Mouse (Mus musculus) gastrocnemius, postnatal 36 days (tissue): ENCODE data around the gene Actl6a. TPM values are rescaled to one million over a fixed set of nuclear protein-coding genes. Genes with fewer than 3 reads are reported as not detected.
"Not testable (repeated sequence)": the region's sequence is repeated elsewhere in the genome, so short reads cannot be mapped to it uniquely, and the experiment has no call there.

Experiments
- DNase-seq, 2 experiments: peaks; one replicate each; pipeline ENCODE4 v3.0.0; 2022
- intact Hi-C: fragments of 180-260 bp; cut with DNase I; formaldehyde crosslinking; loops from one replicate; pipeline ENCODE4 v1.15.1; 2025
- long read RNA-seq, 2 experiments: library from polyadenylated mRNA; stranded (forward); transcript quantifications; one replicate each; pipeline ENCODE4 v2.0.0; 2021
- total RNA-seq, 2 experiments: library from RNA; stranded (reverse); gene quantifications; 2 replicates each; pipeline ENCODE4 v1.2.3; 2021

Actl6a gene
- 10 to 100 TPM; 12.4 to 13.8 TPM for total RNA-seq
- long read RNA-seq, experiment 1, transcript Actl6a-201 (14 exons, 2,010 nt) = major isoform, 9 of 11 reads
- long read RNA-seq, experiment 1, partial matches to known transcripts = 0 of 11 reads
- long read RNA-seq, experiment 1, other reads (novel, unspliced or antisense) = 2 of 11 reads
- long read RNA-seq, experiment 2, transcript Actl6a-201 (14 exons, 2,010 nt) = major isoform, 19 of 20 reads
- long read RNA-seq, experiment 2, partial matches to known transcripts = 0 of 20 reads
- long read RNA-seq, experiment 2, other reads (novel, unspliced or antisense) = 1 of 20 reads

DNA sequence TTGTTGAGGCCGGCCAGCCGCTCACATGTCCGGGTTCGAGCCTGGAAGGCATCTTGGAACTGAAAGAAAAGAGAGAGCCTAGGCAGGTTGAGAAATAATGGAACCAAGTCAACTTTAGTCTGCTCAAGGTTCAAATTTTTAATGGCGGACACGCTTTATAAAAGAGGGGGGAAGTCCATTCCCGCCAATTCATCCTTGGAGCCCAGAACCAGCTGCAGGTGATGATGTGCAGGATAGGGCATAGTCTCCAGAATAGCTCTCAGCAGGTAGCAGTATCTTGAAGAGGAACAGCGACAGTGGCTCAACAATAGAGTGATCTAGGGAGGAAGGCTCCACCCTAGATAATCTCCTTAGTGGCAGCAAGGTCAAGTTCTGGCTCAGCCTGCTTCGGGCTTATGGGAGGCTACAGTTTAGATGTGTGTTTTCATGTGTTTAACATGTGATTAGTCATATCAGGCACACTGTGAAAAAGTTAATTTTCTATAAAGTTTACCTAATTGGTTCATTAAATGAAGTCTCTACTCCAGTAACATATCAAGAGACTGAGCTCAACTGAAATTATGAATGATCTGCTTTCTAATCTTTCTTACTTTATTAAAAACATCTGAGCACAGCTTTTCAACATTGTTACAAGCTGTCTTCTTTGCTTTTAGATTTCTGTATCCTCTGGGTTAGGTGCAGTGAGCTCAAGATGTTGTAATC, at the start of gene Actl6a:
Actl6a (plus strand) TSS at position 652 of the 702 bp plus-strand sequence.
- intact Hi-C loops = loop anchor here (5.0 kb wide), 1 partner anchor 193 kb away; the partner anchor contains the start of gene Zfp639
- not testable (repeated sequence) for DNase-seq

DNA sequence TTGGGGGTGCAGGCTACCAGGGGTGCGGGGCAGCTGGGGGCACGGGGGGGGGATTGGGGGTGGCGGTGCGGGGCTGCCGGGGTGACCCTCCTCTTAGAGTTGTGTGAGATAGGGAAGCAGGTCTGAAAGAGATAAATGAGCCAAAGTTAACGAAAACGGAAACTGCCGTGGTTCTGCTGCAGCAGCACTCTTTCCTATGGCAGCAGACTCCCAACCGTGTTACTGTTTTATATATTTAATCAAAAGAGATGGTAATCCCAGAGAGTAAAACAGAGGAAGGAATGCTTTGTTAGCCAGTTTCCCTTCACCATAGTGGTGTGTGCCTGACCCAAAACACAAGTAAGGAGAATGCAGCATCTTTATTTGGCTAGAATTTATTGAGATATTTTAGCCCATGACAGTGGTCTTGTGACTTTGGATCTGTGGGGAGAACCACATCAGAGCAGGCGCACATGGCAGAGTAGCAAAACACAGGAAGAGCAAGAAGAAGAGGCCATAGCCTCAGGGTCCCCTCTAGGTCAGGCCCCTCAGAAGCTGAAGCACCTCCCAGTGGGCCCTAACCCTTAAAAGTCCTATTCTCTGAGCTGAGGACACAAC, 49.6 kb upstream of the Actl6a start:
- no peak for DNase-seq
- intact Hi-C loops = no loop called here

DNA sequence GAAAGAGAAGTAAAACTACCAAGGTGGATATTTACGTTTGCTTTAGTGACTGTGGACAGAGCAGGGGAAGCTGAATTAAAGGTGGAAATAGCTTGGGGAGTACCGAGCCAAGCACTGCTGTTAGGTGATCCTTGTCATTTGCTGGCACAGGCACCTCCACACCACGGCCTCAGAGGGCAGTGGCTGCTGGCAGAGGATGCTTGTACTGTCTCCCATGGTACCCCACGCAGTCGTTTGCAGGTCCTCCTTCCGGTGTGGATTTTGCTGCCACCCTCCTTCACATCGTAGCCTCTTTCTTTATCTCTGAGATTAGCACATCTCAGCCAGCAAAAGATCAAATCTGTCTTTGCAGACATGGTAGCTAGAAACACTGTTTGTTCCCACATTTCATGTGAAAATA, 47.7 kb upstream of the Actl6a start:
- no peak for DNase-seq
- intact Hi-C loops = no loop called here

DNA sequence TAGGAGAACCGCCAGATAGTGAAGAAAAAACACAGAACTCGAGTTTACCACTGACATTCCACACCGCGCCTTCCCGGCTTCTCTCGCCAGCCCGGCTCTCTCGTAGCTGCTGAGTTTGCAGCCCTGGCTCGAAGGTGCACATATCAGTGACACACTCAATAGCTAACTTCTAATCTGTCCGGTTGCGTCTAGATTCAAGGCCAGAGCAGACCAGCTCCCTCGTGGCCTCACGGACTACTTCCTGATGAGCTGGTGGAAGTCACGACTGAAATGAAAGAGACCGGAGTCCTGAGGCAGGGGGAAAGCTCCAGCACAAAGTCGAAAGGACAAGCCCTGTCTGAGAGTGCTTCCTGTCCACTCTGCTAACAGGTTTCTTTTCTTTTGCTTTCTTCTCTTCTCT, 47.3 kb upstream of the Actl6a start:
- no peak for DNase-seq
- intact Hi-C loops = no loop called here

DNA sequence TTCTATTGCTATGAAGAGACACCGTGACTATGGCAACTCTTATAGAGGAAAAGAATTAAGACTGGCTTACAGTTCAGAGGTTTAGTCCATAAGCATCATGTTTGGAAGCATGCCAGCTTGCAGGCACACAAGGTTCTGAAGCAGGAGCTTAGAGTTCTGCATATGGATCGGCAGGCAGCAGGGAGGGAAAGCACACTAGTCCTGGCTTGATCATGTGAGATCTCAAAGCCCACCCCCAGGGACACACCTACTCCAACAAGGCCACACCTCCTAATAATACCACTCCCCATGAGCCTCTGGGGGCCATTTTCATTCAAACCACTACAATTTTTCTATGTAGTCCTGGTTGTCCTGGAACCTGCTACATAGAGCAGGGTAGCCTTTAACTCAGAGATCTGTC, 46.6 kb upstream of the Actl6a start:
- intact Hi-C loops = no loop called here
- DNase-seq = no peak

DNA sequence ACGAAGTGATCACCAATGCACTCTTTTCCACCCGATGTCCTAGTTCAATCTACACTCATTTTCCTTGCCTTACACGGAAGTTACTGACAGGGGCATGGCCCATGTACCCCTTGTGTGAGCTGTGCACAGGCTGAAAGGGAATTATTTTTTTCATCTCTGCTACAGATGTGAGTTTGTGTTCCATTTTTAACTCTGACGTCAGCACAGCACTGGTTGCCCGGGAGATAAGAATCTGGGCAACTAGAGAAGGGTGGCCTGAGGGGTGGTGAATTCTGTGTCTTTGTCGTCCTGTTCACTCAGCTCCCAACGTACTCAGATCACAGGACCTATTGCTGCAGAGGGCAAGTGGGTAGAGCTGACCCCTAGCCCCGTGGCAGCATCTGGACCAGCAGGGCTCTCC, 45.8 kb upstream of the Actl6a start:
- intact Hi-C loops = no loop called here
- no peak for DNase-seq

DNA sequence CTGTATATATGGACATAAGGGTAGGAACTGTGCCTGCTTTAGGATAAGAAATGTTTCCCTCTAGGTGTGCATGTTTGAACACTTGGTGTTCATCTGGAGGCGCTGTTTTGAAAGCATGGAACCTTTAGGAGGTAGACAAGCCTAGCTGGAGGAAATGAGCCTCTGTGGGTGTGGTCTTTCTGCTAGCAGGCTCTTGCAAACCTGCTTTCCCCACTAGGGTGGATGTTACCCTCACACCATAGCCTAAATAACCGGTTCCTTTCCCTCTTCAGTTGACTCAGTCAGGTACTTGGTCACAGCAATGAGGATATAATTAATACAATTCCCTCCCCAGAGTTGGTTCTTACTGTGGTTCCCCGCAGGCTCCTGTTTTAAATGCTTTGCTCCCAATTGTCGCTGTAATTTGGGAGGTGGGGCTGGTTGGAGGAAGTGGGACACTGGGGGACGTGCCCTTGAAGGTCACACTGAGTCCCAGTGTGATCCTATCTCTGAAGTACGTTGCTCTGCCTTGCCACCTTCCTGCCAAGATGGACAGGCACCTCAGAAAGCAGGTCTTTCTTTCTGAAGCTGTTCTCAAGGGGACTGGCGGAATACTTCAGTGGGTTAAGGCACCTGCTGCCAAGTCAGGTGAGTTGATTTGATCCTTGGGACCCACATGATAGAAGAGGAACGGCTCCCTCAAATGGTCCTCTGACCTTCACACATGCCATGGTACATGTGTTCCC, 45.1 kb upstream of the Actl6a start:
- no peak for DNase-seq
- intact Hi-C loops = no loop called here

DNA sequence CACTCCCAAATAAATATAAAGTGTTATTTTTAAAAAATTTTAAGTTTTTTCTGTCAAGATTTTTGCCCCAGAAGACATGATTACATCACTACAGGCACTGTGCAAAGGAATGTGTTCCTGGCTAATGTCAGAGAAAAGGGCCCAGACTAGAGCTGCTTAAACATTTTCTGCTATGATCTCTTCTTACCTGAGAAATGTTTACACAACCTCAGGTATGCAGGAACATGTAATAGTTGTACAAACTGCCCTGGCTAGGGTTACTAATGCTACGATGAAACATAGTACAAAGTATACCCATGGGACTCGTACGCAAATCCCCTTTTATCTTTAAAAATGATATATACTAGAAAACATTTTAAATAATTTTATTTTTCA, 44.6 kb upstream of the Actl6a start:
- no peak for DNase-seq
- intact Hi-C loops = no loop called here

DNA sequence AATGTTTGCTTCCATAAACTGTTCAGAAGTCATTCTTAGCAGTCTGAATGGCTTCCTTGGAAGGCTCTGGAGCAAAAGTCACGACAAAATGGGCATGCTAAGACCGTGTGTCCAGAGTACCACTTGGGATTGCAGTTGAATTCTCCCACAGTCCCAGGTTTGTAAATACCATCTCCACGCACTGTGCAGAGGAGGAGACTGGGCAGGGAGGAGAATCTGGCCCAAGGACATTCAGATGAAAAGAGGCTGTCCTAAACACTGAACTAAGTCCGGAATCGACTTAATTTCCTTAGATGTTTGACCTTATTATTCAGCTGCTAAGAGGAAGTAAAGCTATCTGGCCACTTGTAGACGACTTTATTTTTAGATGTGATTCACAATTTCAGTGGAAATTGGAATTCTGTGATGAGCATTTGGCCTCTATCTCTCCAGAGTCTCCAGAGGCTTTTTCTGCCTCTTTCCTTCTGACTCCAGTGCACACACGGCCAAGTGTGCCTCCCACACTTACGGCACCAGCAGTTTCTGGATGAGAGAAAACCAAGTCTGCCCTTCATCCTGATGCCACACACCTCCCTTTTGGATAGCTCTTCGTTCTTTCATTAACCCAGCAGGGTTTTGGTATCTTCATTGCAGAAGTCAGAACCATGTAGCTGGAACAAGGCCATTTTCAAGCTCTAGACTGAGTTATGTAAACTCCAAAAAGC, 37.7 kb upstream of the Actl6a start:
- intact Hi-C loops = no loop called here
- no peak for DNase-seq

DNA sequence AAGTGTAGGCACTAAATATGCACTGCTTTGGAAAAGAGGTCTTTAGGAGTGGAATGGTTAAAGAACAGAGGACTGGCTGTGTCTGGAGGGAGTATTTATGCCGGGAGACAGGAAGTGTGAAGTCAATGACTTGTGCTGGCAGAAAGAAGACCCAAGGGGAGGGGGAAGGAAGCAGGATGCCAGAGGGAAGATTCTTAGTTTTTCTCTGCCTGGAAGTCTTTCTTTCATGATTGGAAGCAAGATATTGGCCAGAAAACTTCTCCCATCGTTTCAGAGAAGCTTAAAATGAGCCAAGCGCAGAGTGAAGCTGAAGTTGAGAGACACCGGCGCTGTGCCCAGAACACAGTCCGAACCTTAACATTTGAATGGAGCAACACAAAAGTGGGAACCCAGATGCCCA, 36.9 kb upstream of the Actl6a start:
- intact Hi-C loops = no loop called here
- peak; percentile 20 to 35 for DNase-seq

DNA sequence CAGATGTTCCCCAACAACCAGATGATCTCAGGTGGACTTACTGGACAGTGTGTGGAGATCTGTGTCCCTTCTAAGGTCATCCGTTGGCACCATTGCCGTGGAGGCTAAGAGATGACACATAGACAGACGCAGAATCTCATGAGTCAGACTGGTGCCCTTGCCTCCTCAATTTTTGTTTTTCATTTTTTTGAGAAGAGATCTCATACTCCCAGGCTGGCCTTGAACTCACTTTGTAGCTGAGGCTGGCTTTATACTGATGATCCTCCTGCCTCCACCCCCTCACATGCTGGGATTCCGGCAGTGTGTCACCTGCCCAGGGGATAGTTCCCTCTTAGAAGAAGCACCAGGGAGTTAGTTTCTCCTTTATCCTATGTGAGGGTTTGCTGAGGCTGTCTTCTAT, 35.9 kb upstream of the Actl6a start:
- no peak for DNase-seq
- intact Hi-C loops = no loop called here

DNA sequence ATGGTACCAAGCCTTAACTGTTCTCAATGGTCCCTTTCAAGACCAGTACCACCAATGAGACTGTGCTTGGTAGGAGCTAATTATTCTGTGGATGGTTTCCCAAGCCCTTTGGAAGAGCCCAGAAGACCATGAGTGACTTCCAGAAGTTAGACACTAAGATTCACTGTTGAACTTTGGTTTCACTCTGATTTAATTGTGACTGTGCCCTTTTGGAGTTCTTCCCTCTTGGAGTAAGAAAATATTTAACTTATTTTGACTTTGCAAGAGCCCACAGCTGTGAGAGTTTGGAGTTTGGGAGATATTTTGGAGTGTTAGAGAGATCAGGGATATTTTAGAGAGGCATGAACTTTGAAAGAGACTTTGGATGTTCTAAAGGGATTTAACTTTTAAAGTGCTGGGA, 32.9 kb upstream of the Actl6a start:
- DNase-seq = no peak
- intact Hi-C loops = no loop called here

DNA sequence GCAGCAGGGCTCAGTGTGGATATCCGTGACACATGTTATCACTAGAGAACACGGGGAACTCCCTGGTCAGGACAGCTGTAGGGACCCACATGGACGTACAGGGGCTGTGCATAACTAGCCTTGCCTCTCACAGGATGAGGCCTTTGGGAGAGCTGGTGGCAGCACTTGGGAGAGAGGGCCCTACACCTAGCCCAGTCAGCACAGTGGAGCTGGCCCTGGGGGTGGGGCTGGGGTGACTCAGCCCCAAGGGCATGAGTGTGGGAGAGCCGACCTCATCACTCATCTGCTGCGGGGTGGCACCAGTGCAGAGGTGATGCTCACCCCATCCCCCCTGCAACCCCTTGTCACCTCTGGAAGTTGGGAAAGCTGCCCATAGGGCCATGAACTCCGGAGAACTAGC, 29.7 kb upstream of the Actl6a start:
- no peak for DNase-seq
- intact Hi-C loops = no loop called here

DNA sequence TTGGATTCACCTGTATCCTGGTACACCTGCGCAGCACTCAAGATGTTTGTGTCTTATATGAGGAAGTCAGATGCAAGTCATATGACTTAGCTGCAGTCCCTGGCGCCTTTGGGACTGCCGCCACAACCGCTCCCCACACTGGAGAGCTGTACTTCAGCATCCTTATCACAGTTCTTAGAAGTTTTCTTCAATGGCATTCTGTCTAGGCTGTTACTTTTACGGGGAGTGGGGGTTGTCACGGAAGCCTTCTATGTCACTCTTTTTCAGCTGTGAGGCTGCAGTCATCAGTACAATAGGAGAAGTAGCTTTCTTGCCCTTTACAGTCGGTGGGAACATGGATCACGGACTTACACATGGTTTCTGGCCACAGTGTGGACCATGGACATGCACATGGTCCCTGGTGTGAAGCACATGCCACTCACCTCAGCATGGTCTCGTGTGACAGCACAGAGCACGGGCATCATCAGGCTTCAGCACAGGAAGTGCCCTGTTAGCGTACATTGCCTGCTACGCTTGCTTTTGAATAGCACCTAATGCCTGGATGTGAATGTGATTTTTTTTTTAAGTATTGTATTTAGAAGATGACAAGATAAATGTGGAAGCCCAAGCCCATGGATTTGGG, 23.1 kb upstream of the Actl6a start:
- intact Hi-C loops = no loop called here

DNA sequence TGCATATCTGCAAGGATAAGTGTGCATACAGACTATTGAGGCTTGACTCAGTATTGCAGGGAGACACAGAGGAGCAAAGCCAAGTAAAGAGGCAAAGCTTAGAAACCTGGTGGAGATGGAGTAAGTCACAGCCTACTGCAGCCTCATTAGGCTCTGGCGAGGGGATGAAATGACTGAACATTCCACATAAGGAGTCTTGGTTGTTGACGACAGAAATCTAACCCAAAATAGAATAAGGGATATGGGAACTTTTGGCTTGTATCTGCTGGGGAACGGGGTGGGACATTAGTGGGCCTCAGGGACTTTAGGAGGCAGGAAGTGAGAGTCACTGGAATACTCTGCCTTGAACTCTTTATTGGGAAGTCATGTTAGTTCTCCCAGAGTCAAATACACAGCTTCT, 21.5 kb upstream of the Actl6a start:
- intact Hi-C loops = no loop called here
- DNase-seq = no peak

More for the DNA sequence above, 23.1 kb upstream of the Actl6a start:
- no peak for DNase-seq

DNA sequence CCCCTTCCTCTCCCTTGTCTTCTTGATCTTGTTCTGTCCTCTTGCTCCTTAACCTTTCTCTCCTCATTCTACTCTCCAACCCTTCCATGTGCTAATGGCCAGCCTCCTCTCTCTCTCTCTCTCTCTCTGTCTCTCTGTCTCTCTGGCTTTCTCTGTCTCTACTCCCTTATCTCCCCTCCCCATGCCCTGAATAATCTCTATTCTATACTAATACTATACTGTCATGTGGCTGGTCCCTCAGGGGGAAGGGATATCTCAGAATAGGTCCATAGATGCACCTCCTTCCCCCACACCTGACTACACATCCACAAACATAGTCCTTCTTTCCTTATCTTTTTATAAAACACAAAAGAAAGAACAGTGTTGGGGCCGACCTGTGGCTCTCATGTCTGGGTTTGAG, 19.6 kb upstream of the Actl6a start:
- DNase-seq = no peak
- intact Hi-C loops = no loop called here

DNA sequence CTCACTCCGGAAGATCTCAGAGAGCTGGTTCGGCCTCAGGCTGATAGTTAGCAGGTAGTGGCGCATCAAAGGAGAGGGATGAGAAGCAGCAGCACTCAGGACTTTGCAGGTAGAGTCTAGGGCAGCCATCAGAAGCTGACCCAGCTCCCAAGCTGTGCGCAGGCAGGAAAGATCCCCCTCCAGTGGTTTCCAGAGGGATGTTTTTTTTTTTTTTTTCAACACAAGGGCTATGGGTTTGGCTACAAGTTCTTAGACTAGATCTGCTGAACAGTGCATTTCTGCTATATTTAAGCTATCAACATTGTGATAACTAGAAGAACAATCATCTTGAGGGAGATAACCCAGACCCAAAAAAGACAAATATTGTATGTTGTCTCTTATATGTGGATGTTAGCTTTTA, 18.9 kb upstream of the Actl6a start:
- DNase-seq = no peak
- intact Hi-C loops = no loop called here

DNA sequence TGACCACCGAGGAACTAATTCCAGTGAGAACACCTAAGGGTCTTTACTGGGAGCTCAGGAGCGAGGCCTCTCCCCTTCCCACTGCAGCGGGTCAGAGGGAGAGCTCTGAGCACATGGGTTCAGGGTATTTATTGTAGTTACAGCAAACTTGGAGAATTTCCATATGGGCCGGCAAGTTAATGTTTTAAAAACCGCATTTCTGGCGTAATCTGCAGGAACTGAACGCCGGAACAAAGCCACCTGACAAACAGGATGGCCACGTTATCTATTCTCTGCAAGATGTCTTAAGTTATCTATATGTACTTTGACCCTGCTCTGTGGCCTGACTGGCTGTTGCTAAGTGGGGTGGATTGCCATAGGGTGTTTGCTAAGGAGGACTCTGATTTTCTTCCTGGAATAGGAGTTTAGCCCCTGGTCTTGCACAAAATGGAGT, 16.5 kb upstream of the Actl6a start:
- intact Hi-C loops = no loop called here
- no peak for DNase-seq

DNA sequence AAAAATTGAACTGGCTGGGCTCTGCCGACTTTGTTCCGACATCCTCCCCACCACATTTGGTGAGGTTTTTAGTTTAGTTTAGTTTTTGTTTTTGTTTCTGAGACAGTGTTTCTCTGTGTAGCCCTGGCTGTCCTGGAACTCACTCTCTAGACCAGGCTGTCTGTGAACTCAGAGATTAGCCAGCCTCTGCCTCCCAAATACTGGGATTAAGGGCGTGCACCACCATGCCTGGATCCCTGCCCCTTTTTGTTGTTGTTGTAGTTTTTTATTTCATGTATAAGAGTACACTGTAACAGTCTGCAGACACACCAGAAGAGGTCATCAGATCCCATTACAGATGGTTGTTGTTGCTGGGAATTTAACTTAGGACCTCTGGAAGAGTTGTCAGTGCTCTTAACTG, 16.1 kb upstream of the Actl6a start:
- no peak for DNase-seq
- intact Hi-C loops = loop anchor here (10.0 kb wide), 1 partner anchor 355 kb away; no protein-coding TSS in a partner anchor

DNA sequence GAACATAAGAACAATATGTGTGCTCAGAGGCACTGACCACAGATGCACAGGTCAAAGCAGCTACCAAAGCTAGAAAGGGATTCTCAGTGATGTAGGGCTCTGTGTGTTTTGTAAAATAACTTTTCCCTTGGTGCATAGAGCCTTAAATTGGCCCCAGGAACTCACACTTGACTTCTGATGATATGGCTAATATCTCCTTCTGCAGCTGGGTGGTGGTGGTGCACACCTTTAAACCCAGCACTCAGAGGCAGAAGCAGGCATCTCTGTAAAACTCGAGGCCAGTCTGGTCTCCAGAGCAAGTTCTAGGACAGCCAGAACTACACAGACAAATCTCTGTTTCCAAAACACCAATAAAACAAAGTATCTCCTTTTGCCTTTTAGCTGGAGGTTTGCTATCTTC, 15.2 kb upstream of the Actl6a start:
- intact Hi-C loops = loop anchor here (10.0 kb wide), 1 partner anchor 356 kb away; no protein-coding TSS in a partner anchor
- no peak for DNase-seq
